Mouse (Mus musculus): Measurements from ENCODE around the gene Grk6. TPM values are rescaled to one million over a fixed set of nuclear protein-coding genes. Genes with fewer than 3 reads are reported as not detected.

Grk6 gene
- total and polyA plus RNA-seq, 3 experiments = 27.5 to 53.9 (median 46.0) TPM

DNA sequence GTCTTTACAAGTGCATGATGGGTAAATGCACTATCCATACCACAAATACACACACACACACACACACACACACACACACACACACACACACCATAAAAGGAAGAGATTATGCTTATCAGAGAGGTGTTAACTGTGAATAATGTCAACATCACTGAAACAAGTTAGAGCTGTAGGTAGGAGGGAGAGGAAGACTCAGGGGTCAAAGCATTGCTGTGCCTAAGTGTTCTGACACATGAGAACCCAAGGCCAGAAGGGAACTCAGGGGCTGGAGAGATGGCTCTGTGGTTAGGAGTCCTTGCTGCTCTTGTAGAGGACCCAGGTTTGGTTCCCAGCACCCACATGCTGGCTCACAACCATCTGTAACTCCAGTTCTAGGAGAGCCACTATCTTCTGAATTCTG is 35.1 kb downstream of the Grk6 start:
- DNase-seq (ENCODE audit: low spot score) = no peak
- Histone ChIP-seq H3K27me3 (ENCODE audit: insufficient read depth, low read length) (peaks cover 81% of the 10 kb centered on the region), H3K4me1 (ENCODE audit: insufficient read depth, low read depth, low read length) (no peaks in the 10 kb centered on the region; the same call in 1 of the 2 replicates), H3K9me3 (replicated peaks) (no peaks in the 10 kb centered on the region), H3K36me3 (replicated peaks) (no peaks in the 10 kb centered on the region), H3K4me3 (ENCODE audit: low read depth, low read length) (no peak overlapping the region)
- no peak for TF ChIP-seq TAL1 (conservative IDR thresholded peaks at IDR 0.05; ENCODE audit: low read depth, low read length)
- TF ChIP-seq GATA2 (IDR thresholded peaks at IDR 0.05; ENCODE audit: borderline replicate concordance, low read depth, low read length) = no peak
- no peak for TF ChIP-seq GATA1 (IDR thresholded peaks at IDR 0.05; ENCODE audit: borderline replicate concordance, low read length)
- TF ChIP-seq CTCF (IDR thresholded peaks at IDR 0.05; ENCODE audit: low read depth, low read length) = no peak
- TF ChIP-seq POLR2AphosphoS5 (IDR thresholded peaks at IDR 0.05; ENCODE audit: insufficient replicate concordance, low read depth, low read length) = no peak
- no peak for ATAC-seq (ENCODE audit: extremely low read depth, insufficient number of reproducible peaks, low FRiP score, poor library complexity, severe bottlenecking)

GRCm38 (mm10) chr13:55482542-55482941 is 37.7 kb downstream of the Grk6 start:
- Histone ChIP-seq H3K4me1 (ENCODE audit: insufficient read depth, low read depth, low read length) (peaks cover 3% of the 10 kb centered on the region; the same call in 1 of the 2 replicates), H3K27me3 (ENCODE audit: insufficient read depth, low read length) (peaks cover 83% of the 10 kb centered on the region), H3K36me3 (replicated peaks) (no peaks in the 10 kb centered on the region), H3K9me3 (replicated peaks) (no peaks in the 10 kb centered on the region), H3K4me3 (ENCODE audit: low read depth, low read length) (no peak overlapping the region)
- no peak for DNase-seq (ENCODE audit: low spot score)
- no peak for TF ChIP-seq POLR2AphosphoS5 (IDR thresholded peaks at IDR 0.05; ENCODE audit: insufficient replicate concordance, low read depth, low read length)
- ATAC-seq (ENCODE audit: extremely low read depth, insufficient number of reproducible peaks, low FRiP score, poor library complexity, severe bottlenecking) = no peak

GRCm38 (mm10) chr13:55483071-55483470 is 38.2 kb downstream of the Grk6 start:
- no peak for ATAC-seq (ENCODE audit: extremely low read depth, insufficient number of reproducible peaks, low FRiP score, poor library complexity, severe bottlenecking)
- Histone ChIP-seq H3K9me3 (replicated peaks) (no peaks in the 10 kb centered on the region), H3K36me3 (replicated peaks) (no peaks in the 10 kb centered on the region), H3K27me3 (ENCODE audit: insufficient read depth, low read length) (peaks cover 84% of the 10 kb centered on the region), H3K4me3 (ENCODE audit: low read depth, low read length) (no peak overlapping the region), H3K4me1 (ENCODE audit: insufficient read depth, low read depth, low read length) (peaks cover 3% of the 10 kb centered on the region; the same call in 1 of the 2 replicates)
- DNase-seq (ENCODE audit: low spot score) = no peak
- TF ChIP-seq GATA1 (IDR thresholded peaks at IDR 0.05; ENCODE audit: borderline replicate concordance, low read length) (no peak), TAL1 (conservative IDR thresholded peaks at IDR 0.05; ENCODE audit: low read depth, low read length) (no peak), GATA2 (IDR thresholded peaks at IDR 0.05; ENCODE audit: borderline replicate concordance, low read depth, low read length) (no peak), POLR2AphosphoS5 (IDR thresholded peaks at IDR 0.05; ENCODE audit: insufficient replicate concordance, low read depth, low read length) (no peak), CTCF (IDR thresholded peaks at IDR 0.05; ENCODE audit: low read depth, low read length) (no peak)

- DNase-seq (ENCODE audit: low spot score) = no peak
- ATAC-seq (ENCODE audit: extremely low read depth, insufficient number of reproducible peaks, low FRiP score, poor library complexity, severe bottlenecking) = no peak
- H3K9me3 ChIP-seq (replicated peaks) = no peaks in the 10 kb centered on the region
- no peak overlapping the region for H3K4me3 ChIP-seq (ENCODE audit: low read depth, low read length)
- no peaks in the 10 kb centered on the region for H3K36me3 ChIP-seq (replicated peaks)
- TF ChIP-seq CTCF (IDR thresholded peaks at IDR 0.05; ENCODE audit: low read depth, low read length) (no peak), POLR2AphosphoS5 (IDR thresholded peaks at IDR 0.05; ENCODE audit: insufficient replicate concordance, low read depth, low read length) (no peak), TAL1 (conservative IDR thresholded peaks at IDR 0.05; ENCODE audit: low read depth, low read length) (no peak), GATA1 (IDR thresholded peaks at IDR 0.05; ENCODE audit: borderline replicate concordance, low read length) (no peak)
- peaks cover 3% of the 10 kb centered on the region; the same call in 1 of the 2 replicates for H3K4me1 ChIP-seq (ENCODE audit: insufficient read depth, low read depth, low read length)
- peaks cover 88% of the 10 kb centered on the region for H3K27me3 ChIP-seq (ENCODE audit: insufficient read depth, low read length)
Observed at GRCm38 (mm10) chr13:55483593-55483992, 38.7 kb downstream of the Grk6 start.

DNA sequence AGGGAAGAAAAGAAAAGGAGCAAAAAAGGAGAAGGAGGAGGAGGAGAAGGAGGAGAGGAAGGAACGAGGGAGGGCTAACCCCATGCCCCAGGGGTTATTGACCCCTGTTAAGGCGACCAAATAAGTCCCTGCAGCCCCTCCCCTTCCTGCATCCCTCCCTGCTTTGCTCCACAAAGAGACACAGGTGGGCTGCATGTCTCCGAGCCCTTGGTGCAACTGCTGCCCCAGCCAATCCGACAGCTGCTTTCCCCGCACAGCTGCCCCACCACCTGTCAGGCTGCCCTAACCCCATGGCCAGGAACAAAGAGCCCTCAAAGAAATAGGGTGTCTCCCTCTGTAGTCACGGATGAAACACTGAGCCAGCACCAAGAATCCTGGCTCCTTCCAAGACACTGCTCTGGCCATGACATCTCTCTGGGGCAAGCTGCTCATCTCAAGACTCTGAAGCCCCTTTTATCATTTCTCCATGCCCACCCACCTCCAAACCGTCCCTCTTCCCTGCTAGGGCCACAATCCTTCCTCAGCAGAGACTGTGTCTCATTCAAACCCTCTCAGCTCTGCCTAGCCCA is 39.7 kb downstream of the Grk6 start:
- Histone ChIP-seq H3K36me3 (replicated peaks) (no peaks in the 10 kb centered on the region), H3K4me1 (ENCODE audit: insufficient read depth, low read depth, low read length) (peaks cover 3% of the 10 kb centered on the region; the same call in 1 of the 2 replicates), H3K4me3 (ENCODE audit: low read depth, low read length) (no peak overlapping the region), H3K9me3 (replicated peaks) (no peaks in the 10 kb centered on the region), H3K27me3 (ENCODE audit: insufficient read depth, low read length) (peaks cover 87% of the 10 kb centered on the region)
- ATAC-seq (ENCODE audit: extremely low read depth, insufficient number of reproducible peaks, low FRiP score, poor library complexity, severe bottlenecking) = no peak; the same call in 1 of the 2 replicates
- DNase-seq (ENCODE audit: low spot score) = no peak
- TF ChIP-seq POLR2AphosphoS5 (IDR thresholded peaks at IDR 0.05; ENCODE audit: insufficient replicate concordance, low read depth, low read length) = no peak
- no peak for TF ChIP-seq TAL1 (conservative IDR thresholded peaks at IDR 0.05; ENCODE audit: low read depth, low read length)
- no peak for TF ChIP-seq GATA2 (IDR thresholded peaks at IDR 0.05; ENCODE audit: borderline replicate concordance, low read depth, low read length)
- TF ChIP-seq CTCF (IDR thresholded peaks at IDR 0.05; ENCODE audit: low read depth, low read length) = no peak
- no peak for TF ChIP-seq GATA1 (IDR thresholded peaks at IDR 0.05; ENCODE audit: borderline replicate concordance, low read length)

DNA sequence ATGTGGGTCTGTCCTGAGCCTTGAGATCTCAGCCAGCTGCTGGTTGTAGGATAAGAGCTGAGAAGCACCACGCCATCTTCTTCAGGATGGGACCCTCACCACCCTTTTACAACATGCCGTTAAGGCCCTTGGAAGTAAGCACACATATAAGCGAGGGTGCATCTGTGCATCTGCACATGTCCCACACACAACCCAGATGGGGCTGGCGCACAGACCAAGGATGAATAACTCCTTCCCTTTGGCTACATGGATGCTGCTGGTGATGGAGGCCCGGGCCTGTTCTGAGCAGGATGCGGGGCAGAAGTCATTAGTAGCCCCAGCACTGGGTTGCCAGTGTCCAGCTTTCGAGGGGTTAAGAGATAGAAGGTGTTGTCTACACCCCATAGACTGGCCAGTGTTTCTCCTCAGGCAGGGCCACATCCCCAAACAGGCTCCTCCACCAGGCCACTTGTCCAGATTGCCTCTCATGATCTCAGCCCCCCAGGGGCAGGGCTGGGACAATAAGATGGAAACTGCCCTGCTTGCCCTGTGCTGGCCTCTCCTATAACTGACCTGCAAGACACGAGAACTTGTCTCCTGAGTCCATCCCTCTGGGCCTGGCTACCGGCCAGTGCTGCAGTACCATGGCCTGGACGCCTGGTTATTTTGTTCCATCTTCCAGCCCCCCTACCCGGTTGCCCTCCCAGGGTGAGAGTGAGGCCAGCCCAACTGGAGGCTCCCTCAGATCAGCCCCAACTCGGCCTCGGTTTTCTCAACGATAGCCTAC is 41.3 kb downstream of the Grk6 start:
- ATAC-seq (ENCODE audit: extremely low read depth, insufficient number of reproducible peaks, low FRiP score, poor library complexity, severe bottlenecking) = no peak
- H3K4me1 ChIP-seq (ENCODE audit: insufficient read depth, low read depth, low read length) = peaks cover 3% of the 10 kb centered on the region; the same call in 1 of the 2 replicates
- H3K27me3 ChIP-seq (ENCODE audit: insufficient read depth, low read length) = peaks cover 81% of the 10 kb centered on the region
- H3K9me3 ChIP-seq (replicated peaks) = no peaks in the 10 kb centered on the region
- no peak for DNase-seq (ENCODE audit: low spot score)
- TF ChIP-seq GATA1 (IDR thresholded peaks at IDR 0.05; ENCODE audit: borderline replicate concordance, low read length) = no peak
- no peak for TF ChIP-seq POLR2AphosphoS5 (IDR thresholded peaks at IDR 0.05; ENCODE audit: insufficient replicate concordance, low read depth, low read length)
- TF ChIP-seq CTCF (IDR thresholded peaks at IDR 0.05; ENCODE audit: low read depth, low read length) = no peak
- no peak for TF ChIP-seq TAL1 (conservative IDR thresholded peaks at IDR 0.05; ENCODE audit: low read depth, low read length)
- TF ChIP-seq GATA2 (IDR thresholded peaks at IDR 0.05; ENCODE audit: borderline replicate concordance, low read depth, low read length) = no peak
- H3K4me3 ChIP-seq (ENCODE audit: low read depth, low read length) = no peak overlapping the region
- no peaks in the 10 kb centered on the region for H3K36me3 ChIP-seq (replicated peaks)
